Mouse (Mus musculus): ENCODE data around the gene Rufy4.

Gene Rufy4

DNA sequence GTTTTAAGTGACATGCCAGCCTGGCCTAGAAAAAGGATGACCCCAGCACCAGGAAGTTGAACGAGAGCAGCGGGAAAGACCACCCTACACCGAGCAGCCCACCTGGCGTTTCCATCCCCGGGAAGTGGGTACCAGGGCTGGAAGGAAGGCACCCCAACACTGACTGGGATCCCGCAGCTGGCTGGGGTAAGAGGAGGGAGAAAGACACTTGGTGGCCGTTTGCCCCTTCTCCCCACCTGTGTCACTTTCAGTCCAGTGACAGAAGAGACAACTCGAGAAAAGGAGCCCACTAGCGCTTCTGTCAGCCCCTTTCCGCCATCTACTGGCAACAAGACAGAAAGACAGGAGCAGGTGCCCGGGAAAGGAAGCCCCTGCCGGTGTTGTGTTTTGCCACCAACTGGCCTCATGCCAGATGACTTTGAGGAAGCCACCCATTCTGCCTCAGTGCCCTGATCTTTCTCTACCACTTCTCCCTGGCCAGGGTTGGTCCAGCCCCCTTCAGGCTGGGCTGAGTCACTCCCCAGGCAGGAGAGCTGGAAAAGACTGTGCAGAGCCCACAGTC is at the start of gene Rufy4:
TSS of gene Rufy4 (plus strand) at position 551 of the 562 bp plus-strand sequence.
- peak; percentile 85 for DNase-seq (ENCODE audit: low read depth, low spot score)

DNA sequence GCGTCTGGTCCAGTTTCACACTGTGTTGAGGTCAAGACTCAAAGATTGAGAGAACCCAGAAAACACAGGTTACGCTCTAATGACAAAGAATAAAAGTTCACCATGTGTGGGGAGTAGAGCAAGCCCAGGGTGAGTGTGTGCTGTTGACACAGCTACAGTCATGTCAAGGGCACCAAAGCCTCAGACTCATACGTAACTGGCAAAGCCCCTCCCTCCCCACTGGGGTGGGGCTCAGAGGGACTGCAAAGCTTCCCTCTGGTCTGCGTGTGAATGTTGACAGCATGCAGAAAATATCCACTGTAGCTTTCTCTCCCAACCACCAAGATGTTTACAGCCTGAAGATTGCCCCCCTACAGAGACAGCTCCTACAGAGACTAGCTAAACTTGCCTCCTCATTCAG is 49.1 kb upstream of the Rufy4 start:
- no peak for DNase-seq (ENCODE audit: low read depth, low spot score)

DNA sequence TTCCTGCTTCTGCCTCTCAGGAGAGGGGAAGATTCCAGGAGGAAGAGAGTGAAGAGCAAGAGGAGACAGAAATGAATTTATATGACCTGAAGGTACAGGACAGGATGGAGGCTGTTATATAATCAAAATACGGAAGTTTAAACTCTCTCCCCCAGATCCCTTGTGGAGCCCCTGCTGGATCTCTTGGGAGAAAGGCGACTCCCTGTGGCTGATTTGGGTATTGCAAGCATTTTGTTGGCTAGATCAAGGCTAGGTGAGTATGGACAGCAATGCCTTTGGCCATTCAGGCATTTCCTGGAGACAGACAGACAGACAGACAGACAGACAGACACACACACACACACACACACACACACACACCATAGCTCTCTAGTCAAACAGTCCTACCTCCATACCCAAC is 48.0 kb upstream of the Rufy4 start:
- DNase-seq (ENCODE audit: low read depth, low spot score): peak; percentile 76

DNA sequence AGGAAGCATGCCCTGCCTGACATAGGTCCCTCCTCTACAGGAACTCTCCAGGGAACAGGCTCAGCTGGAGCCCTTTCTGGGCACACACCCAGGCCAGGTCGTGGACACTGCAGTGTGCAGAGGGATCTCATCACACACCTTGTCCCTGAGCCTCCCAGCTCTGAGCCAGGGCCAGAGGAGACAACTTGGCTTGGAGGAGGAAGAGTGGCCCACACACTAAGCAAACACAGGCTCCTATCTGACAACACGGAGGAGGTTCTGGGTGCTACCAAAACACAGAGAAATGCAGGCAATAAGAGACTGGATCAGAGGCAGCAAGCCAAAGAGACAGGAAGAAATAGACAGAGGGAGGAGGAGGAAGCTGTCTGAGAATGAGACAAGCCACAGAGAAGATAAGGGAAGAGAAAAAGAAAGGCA is 43.8 kb upstream of the Rufy4 start:
- no peak for DNase-seq (ENCODE audit: low read depth, low spot score)

DNA sequence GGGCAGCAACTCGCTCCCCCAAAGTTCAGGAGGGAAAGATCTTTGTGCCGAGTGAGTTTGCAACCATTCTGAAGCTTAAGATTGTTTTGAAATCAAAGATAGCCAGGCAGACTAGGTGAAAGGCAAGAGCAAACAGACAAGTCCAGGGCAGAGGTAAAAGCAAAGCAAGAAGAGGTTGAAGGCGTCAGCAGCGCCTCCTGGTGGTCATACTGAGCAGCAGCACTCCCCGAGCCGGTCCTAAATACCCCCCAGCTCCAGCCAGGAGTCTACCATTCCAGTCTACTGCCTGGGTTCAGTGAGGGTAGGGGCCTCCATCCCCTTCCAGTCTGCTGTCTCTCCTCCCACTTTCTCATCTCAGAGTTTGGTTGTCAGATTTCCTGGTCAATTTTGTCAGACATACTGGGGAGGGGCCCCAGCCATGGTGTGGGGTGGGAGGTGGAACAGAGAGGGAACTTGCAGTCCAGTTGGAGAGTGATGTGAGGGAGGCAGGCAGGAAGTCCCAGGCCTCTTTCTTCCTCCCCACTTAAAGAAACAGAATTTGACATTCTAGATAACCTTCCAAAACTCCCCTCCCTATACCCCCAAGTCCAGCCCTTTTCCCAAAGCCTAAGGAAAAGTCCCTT is 42.4 kb upstream of the Rufy4 start:
- DNase-seq (ENCODE audit: low read depth, low spot score): peak; percentile 70

DNA sequence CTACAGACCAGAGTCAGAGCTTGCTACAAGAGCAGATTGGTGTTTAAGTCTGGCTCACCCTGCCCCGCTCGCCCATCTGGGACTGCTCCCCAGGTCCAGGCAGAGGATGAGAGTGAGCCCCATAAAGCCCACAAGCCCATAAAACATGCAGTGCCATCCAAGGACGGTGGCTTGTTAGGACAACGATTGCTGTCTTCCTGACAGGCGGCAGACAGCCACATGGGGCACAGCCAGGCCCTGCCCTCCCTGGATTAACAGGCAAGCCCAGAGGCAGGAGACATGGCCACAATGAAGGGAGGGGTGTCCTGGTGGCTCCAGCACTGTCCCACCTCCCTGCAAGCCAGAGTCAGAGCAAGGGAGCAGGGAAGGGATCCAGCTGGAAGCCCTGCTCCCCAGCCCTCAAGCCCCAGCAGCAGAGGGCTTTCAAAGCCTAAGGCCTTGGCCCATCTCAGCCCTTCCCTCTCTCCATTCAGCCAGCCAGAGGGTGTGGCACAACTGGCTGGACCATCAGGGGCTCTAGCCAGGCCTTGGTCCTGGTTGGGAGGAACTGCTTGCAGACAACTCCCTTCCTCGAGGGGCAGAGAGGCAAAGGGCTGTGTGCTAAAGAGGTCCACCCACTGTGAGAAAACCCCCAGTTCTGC is 41.2 kb upstream of the Rufy4 start:
- DNase-seq (ENCODE audit: low read depth, low spot score): no peak

DNA sequence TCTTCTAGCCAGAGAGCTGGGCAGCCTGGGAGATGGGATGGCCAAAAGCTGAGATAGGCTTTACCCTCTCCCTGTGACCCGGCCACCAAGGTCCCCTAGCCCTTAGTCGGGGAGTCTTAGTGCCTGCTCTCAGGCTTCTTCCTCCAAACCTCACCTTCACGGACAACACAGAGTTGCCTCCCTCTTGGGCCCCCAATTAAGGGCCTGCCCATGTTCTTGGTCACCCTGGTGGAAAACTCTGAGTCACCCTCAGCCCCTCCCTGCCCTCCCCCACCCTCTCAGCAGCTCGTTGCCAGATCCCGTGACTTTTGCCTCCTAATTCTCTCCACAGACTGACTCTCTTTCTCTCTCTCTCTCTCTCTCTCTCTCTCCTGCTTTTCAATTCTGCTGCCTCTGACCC is 40.6 kb upstream of the Rufy4 start:
- no peak for DNase-seq (ENCODE audit: low read depth, low spot score)

DNA sequence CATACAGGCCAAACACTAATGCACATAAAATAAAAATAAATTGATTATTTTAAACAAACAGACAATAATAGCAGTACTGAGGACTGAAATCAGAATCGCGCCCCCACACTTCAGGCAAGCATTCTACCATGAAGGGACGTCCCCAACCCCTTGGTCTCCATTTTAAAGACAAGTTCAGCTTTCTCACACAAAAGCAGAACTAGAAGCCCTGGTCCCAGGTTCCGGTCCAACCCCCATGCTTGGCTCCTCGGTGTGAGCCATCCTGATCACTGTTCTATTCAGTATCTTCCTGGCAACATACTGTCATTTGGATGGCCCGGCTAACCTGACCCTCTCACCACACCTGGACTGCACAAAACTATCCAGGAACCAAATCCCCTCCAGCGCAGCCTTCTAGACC is 39.8 kb upstream of the Rufy4 start:
- DNase-seq (ENCODE audit: low read depth, low spot score): no peak

DNA sequence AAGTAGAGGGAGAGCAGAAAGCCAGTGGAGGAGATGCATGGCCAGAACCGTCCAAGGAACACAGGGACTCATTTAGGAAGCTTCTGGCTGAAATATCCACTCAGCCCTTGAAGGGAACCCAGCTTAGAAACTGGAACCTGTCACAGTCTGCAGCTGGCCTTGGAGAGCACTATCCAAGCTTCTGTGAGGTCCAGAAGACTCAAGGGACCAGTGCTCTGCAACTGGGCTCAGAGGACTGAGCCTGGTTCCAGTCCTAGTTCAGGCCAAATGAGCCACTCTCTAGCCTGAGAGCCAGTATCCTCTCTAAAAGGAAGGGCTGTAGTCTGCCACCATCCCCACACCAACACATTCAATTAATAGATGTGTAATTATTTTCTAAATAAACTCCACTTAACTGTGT is 36.8 kb upstream of the Rufy4 start:
- no peak for DNase-seq (ENCODE audit: low read depth, low spot score)

DNA sequence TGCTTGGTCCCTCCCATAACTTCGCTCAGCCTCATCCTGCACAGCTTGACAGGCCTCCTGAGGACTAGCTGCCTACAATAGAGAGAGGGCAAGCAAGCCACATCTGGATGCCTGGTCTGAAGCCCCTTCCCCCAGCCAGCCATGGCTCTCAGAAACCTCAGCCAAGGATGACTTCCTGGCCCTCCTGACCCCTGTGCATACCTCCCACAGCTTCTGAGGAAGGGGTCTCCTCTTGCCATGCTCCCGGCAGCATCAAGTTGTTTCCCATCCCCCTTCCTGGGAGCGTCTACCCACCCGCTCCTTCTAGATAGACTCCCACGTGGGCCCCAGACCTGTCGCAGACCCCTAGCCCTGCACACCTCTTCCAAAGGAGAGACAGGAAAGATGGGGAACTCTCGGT is 35.0 kb upstream of the Rufy4 start:
- no peak for DNase-seq (ENCODE audit: low read depth, low spot score)

DNA sequence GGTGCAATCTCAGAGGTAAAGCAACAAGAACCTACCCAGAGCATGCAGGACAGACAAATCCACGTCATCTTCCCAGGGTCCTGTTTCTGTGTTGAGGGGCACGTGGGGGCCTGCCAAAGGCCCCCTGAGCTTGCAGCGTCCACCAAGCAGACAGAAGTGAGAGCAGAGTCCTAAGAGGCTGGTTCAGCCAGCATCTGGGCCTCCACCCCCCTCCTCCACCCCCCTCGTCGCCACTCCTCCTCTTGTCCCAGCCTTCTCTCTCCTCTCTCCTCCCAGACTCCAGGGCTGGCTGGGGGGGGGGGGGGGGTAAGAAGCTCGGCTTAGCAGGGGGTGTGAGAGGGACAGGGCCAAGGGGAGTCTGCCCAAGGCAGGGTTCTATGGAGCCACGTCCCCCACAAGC is 34.2 kb upstream of the Rufy4 start:
- DNase-seq (ENCODE audit: low read depth, low spot score): no peak

DNA sequence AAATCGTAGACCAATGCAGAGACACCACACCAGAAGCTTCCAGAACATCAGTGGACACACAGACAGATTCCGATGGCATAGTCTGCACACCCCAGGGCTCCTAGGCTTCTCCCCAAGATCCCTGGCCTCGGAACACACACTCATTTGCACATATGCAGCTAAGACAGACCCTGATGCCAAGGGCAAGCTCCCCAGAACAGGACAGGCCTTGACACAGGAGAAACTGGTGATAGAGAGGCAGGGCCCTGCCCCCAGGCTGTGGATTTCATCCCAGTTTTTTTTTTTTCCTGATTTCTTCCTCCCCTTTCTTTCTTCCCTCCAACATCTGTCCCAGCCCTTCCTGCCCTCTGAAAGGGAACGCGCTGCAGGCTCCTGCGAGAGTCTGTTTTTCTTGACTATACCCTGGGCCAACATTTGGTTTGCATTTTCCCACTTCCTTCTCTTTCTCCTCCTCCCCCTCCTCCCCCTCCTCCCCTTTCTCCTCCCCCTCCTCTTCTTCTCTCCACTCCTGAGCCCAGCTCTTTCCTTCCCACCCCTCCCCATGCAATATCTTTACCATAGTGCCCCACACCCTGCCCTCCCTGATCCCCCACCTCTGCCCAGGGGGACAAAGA is 33.6 kb upstream of the Rufy4 start:
- no peak for DNase-seq (ENCODE audit: low read depth, low spot score)

DNA sequence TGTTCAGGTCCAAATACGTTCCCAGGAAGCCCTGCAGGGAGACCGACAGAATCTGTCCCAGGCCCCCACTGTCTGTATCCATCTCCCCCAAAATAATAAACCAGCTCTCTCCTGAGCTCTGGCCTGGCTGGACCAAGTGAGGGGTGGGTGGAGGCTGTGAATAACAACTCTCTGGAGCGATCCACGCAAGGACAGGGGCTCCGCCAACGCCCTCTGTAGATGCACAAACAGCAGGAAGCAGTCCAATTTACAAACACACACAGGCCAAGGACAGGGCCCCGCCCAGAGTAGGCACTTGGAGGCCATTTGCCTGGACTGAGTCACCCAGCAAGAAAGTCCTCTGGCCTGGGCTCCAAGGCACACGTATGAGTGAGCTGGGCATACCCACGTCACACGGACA is 33.1 kb upstream of the Rufy4 start:
- no peak for DNase-seq (ENCODE audit: low read depth, low spot score)

DNA sequence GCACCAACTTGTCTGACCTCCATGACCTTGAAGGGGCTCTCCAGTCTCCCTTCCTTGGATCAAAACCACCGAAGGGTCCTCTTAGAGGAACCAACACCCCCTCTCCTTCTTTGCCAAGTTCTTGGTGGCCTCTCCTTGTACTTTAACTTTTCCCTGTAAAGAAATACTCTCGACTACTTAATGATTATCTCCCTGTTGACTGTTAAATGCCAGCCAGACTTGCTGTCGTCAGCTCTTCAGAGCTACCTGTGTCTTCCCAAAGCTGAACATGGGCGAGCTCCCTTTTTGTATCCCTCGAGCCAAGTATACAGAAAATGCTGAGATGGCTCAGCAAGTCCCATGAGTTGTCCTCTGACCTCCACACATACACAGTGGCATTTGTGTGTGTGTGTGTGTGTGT is 31.9 kb upstream of the Rufy4 start:
- DNase-seq (ENCODE audit: low read depth, low spot score): no peak

DNA sequence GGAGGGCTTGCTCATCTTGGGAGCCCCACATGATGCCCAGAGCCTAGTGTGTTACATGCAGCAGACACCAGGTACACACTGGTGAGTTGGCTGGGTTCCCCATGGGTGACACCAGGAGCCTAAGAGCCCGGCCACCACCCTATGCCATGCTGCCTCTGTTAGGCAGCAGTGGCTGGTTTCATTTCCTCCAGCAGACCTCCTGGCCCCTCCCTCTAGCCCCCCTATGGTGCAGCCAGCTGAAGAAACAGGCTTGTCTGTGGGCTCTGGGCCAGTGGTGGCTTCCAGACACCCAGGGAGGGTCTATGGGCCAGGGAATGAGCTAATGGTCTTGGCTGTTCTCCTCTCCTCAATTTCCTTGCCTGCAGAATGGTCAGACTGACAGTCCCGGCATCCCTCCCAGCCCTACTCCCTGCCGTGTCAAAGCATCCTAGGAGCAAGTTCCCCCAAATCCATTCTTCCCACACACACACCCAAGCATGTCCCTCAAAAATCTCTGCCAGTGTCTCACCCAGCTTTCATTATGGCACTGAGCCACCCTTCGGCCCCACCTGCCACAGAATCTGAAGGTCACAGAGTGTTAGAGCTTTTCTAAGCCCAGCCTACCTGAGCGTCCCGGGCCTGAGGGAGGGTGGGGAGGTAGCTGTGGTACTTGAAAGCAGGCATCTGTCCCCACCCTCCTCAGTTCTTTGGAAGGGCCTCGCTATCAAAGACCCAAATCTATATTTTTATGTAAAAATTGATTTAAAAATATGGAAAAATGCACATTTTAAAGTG is 30.7 kb upstream of the Rufy4 start:
- DNase-seq (ENCODE audit: low read depth, low spot score): no peak

DNA sequence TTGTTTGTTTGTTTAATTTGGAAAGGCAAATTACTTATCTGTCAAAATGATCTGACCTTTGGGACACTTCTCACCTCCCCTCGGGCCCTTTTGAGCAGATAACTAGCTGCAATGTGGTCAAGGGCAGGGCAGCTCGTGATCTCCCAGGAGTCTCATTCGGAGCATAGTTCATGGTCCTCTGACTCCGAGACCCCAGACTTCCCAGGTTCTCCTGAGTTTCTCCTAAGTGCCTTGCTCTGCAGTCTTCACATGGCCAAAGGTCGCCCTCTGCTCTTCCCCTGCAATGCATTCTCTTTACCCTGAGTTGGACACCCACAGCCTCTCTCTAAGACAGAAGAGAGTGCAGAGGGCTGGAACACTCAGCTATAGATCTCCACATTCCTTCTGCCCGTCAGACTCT is 30.0 kb upstream of the Rufy4 start:
- no peak for DNase-seq (ENCODE audit: low read depth, low spot score)

DNA sequence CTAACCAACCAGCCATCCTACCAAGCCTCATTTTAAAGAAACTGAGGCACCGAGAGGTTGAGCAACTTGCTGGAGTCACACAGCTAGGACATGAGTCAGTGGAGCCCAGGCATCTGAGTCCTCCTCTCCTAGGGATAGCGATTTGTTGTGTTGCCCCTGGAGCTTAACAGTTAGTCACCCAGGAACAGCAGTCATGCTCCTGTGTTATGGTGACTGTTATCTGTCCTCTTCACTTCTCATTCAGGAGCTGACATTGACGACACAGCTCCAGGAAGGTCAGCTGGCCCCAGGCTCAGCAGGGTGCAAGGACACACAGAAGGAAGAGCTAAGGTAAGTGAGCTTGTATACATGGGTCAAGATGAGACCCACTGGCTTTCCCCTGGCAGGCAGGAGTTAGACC is 29.6 kb upstream of the Rufy4 start:
- no peak for DNase-seq (ENCODE audit: low read depth, low spot score)

DNA sequence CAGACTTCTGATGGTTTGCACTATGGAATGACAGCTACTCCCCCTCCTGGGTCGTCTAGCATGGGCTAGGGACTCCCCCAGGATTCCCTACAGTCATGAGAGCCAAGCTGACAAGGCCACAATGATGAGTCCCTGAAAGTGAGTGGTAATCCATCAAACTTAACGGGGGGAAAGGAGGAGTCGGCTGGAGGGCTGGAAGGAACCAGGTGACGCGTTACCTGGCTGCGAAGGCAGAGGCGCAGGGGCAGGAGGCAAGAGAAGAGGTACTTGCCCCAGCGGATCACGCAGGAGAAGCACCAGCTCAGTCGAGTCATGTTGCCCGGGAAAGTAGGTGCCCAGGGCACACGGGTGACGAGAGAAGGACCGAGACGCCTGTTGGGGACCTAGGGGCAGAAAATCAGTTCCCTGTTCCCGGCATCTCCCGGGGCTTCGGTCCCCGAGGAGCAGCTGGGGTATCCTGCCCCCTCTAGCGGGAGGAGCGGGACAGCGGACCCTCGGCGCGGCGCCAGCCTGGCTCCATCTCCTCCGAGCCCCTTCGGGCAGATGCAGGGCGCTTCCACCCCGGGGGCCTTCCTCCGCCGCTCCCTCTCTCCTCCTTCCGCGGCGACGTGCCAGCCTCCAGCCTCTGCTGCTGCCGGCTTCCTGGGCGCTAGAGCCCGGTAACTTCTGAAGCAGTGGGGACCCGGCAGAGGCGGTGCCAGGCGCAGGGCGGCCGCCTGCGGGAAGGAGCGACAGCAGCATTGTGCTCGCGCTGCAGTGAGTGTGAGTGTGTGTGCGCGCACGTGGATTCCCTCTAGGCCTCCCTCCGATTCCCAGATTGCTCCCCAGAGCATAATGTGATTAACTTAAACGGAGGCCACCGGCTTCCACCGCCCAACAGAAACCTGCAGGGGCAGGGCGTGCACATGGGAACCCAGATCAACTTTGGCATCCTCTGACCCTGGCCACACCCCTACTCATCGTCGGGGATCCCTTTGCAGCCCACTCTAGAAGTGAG is 27.0 kb upstream of the Rufy4 start:
- DNase-seq (ENCODE audit: low read depth, low spot score): peak; percentile 21

DNA sequence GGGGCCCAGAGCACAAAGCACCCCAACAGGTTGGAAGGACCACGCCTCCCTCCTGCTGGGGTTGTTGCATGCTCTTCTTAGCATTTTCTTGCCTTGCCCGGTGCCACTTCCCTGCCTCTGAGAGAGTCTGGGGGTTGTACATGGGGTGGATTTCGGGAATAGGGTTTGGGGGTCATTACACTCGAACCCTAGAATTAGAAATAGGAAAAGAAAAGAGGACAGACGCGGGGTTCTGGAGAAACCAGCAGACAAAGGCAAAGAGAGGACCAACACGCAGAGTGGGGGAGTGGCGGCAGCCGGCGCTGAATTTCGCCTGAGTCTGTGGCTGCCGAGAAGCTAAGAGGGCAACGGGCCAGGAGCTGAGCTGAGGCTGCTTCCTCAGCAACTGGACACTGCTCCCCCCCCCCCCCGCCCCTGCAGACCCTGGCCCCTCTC is 26.3 kb upstream of the Rufy4 start:
- DNase-seq (ENCODE audit: low read depth, low spot score): no peak

DNA sequence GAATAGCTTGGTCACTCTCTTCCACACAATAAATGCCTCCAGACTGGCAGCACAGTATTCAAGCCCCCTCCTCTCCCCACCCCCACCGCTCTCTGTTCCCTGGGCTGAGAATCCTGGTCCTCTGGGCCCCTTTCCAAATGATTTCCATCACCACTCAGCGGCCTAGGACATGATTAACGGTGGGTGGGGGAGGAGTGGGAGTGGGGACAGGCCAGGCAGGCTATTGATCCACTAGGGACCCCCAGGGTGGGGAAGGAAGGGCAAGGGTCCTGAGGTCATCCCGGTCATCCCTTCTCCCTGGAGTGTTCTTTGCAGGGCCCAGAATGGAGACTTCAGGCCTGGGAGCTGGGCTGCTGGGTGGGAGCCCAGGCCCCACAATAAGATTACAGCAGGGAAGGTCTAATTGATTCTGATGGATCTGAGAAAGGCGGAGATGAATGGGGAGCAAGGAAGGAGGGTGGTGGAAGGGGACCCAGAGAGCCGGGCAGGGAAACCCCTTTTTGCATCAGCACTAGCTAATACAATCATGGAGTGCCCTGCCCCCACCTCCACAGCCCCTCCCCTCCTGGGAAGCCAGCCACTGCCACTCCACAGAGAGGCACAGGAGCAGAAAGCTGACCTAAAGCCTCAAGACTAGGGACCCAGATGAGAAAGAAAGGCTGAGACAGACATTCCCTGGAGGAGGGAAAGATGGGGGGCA is 21.5 kb upstream of the Rufy4 start:
- no peak for DNase-seq (ENCODE audit: low read depth, low spot score)

Measured in CD4-positive, CD25-positive, alpha-beta regulatory T cell, adult 2 months (primary cell).